Mouse (Mus musculus) embryo, embryonic 10 days (tissue): ENCODE measurements around the gene Runx3.

Source experiments
- DNase-seq: peaks from one replicate; pipeline ENCODE4 v3.0.0-alpha.2; 2015; ENCODE audit warnings: low spot score

Gene Runx3

GRCm38 (mm10) chr4:135120342-135121100 is at the start of gene Runx3:
TSS of gene Runx3 (plus strand) at chr4:135120652.
- no peak for DNase-seq

DNA sequence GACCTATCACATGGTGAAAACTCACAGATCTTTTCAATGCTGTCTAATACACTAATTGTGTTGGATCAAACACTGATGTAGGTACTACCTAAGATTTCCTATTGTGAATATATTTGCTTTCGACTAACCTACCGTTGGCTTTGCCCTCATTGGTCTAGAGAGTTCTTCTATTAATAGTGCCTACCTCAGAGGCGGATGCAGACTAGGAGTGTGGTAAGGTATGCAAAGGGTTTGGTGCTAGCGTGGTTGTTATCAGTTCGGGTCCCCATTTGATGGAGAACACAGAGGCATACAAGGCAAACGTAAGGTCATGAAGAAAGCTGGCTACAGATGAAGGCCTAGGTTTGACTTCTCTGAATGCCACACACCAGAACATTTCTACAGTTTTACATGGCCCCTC is 47.8 kb upstream of the Runx3 start:
- DNase-seq: no peak

DNA sequence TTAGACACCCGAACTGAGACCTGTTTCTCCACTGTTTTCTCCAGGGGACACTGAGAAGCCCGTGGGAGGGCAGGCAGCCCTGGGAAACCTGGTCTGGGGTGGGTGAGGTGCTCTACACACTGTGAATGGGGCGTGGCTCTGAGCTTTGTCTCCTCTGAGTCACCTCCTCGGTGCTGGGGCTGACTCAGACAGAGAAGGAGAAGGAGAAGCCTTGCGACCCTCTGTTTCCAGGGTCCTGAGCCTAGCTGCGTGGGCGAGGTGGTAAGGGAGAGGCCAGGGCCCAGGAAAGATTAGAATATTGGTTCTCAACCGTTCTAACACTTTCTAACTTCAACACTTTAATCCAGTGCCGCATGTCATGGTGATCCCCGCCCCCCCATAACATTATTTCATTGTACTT is 46.9 kb upstream of the Runx3 start:
- no peak for DNase-seq

- no peak for DNase-seq
These were observed 45.8 kb upstream of the Runx3 start for GRCm38 (mm10) chr4:135074646-135075045.

DNA sequence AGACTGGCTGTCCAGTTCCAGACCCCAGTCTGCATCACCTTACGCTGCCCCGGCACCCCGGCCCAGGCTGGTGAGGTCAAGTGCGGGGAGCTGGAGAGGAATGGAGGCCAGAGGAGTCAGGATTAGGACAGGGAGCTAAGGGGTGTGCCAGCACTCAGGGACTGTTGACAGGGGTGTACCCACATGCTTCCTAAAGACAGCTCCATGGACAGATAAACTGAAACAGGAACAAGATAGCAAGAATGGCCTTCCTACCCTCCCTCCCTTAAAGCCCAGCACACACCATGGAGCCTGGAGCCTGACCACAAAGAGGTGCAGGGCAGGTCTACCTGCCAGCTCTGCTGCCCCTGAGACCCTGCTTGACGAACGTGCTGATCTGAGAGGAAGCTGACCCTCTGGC is 45.1 kb upstream of the Runx3 start:
- no peak for DNase-seq

DNA sequence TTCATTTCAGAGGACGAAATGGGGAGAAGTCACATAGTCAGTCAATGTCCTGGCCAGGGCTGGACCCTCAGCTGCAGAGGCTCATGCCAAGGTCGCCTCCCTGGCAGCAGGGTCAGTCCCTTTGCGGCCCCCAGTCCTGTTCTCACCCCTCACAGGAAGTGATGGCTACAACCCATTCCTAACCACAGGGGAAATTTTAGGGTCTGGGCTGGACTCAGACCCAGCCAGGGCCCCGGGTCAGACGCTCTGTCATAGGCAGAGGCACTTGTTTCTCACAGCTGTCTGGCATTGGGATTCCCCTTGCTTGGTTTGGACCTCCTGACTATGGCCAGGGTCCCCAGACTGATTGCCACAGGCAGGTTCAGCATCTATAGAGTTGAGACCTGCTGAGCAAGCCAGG is 43.8 kb upstream of the Runx3 start:
- DNase-seq: no peak

DNA sequence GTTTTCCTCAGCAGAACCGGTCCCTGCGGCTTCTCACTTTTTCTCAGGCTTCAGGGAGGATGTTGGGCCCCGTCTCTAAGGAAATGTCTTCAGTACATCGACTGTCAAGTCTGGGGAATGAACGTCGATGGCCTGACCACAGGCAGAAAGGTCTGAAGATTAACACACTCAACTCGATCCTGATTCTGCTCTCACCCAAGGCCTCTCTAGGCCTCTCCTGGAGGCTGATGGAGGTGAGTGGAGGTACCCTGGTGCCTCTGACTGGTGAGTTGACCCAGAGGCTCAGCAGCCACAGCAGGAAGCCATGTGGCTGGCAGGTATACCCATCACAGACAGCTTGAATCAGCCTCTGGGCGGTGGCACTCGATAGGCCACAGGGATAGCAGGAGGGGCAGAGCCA is 43.3 kb upstream of the Runx3 start:
- DNase-seq: no peak

DNA sequence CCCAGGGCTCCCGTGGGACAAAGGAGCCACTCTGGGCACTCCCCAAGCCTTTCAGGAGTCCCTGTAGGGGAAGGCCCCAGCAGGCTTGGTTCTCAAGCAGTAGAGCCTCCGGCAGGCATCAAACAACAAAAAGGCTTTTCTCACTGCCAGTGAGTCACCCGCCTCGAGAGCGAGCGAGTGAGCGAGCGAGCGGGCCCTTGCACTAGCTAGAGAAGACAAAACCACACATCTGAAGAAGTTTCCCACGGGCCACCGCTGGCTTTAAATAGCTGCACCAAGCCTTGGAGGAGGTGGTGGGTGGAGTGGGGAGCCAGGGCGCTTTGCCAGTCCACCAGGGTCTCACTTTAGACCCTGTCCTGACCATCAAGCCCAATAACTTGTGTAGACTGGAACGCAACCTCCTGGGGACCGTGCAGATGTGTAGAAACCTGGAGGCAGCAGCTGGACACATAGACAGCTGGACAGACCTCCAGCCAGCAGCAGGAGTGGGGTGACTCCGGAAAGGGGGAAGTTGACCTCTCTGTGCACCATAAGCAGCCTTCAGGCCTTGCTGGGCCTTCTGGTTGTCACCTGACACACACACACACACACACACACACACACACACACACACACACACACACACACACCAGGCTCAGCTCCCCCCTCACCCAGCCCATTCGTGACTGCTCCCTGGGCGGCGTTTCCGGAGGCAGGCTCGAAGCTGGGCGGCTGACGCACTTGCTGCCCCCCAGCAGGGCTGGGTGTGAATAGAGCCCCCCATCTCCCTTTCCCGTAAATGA is 40.4 kb upstream of the Runx3 start:
- no peak for DNase-seq

DNA sequence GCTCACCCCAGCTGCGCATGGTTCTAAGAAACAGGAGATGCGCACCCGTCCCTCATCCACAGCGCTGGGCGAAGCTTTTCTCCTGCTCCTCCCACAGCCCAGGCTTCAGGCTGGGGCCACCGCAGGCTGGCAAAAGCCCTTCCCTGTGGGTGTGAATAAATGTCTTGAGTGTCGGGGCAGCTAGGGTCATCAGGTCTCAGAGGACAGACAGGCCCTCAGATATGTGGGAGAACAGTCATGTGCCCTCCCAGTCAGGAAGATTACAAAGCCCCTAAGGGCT is 39.9 kb upstream of the Runx3 start:
- DNase-seq: no peak

DNA sequence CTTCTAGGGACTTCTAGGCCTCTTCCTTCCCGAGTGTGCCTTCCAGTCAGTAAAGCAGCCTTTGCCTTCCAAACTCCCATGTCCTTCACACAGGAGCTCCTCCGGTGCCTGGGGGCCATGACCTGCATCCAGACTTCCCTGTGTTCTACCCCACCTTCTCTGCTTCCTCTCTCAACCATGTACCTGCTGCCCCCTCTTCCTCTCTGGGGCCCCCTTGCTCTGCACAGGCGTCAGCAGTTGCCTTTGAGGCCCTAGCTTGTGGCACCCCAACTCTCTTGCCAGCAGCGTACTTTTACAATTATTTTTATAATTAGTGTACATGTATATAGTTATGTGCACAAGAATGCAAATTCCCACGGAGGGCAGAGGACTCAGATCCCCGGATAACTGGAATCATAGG is 37.4 kb upstream of the Runx3 start:
- DNase-seq: no peak

DNA sequence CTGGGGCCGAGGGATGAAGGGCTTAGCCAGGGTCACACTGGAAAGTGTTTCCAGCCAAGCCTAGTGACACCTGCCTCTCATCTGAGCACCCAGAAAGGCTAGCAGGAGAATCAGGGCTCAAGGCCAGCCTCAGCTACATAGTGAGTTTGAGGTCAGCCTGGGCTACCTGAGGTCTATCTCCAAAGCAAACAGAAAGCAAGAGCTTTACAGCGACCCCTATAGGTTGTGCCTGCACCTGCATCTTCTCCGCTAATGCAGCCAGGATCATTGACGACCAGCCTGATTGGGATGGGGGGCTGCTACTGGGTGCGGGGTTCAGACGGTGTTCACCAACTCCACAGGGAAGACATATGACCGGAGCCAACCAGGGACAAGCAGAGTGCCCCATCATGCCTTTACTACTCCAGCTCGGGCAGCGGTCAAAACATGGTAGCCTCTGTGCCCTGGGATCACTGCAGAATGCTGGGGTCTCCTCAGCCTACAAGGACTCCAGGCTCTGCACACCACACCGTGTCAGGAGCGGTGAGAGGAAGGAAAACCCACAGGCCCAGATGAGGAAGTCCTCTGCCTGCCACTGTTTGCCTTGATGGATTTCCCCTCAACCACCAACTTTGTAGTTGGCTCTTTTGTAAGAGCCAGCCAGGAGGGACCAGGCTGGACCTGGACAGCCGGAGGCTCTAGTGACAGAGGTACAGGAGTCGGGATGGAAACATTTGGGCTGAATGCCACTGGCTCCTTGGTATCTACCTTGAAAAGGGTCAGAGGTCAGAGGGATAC is 35.2 kb upstream of the Runx3 start:
- no peak for DNase-seq

- DNase-seq: no peak
These were observed 29.8 kb upstream of the Runx3 start for GRCm38 (mm10) chr4:135090613-135091012.

DNA sequence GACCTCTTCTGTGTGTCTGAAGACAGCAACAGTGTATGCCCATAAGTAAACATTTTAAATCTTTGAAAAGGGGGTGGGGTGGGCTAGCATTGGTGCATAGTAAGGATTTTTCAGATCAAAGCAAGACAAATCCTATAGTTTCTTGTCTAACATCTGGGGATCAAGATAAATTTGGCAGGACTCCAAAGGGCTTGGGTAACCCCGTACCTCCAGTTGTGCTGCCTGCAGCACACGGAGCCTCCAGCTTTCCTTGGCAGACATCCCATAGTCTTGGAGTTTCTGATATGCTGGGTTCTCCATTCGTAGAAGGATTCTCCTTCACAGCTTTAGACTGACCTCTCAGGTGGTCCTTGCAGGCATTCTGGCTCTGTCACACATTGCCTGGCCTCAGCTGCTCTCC is 27.6 kb upstream of the Runx3 start:
- no peak for DNase-seq

- no peak for DNase-seq
These were observed 24.8 kb upstream of the Runx3 start for GRCm38 (mm10) chr4:135095693-135096092.

GRCm38 (mm10) chr4:135097910-135098891 is 22.3 kb upstream of the Runx3 start:
- no peak for DNase-seq

DNA sequence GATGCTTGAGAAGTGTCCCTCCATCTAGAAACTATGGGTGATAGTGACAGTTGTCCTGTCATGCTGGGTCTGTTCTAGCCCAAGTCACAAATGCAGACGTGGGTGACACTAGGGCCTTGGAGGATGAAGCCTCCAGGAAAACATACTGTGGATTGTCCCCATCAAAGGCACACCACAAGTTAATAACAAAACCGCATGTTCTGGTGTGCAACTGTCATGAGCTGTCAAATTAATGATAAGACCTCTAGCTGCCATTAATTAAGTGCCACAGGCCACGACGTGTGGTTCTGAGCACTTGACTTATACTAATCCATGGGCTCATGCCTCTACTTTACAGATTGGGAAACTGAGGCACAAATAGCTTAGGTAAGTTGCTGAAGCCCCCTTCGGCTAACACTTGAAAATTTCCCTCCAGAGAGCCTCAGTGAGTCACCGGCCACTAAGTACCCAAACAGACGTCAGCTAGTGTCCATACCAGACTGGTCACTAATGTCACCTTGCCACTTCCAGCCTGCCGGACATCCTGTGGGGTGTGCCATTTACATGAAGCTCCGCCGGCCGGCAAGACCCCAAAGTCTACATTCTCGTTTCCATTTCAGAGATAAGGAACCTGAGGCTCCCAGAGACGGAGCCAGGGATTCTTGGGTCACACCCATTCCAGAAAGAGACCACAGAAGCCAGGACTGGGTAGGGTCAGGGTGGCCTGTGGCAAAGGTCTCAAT is 18.3 kb upstream of the Runx3 start:
- DNase-seq: no peak

DNA sequence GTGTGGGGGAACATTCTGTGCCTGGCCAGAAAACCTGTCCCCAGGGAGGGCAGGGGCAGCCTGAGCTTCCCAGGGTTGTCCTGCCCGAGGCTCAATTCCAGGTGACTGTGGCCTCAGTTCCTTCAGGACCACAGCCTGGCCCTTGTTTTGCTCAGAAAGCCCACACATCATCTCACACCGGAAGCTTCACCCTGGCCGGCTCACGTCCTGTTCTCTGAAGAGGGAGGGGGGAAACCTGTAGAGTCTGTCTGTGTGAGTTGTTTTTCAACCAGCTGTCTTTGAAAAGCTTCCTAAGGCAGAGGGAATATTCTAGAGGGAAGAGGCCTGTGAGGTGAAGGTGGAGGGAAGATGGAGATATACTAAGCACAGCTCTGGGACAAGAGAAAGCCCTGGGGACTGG is 17.7 kb upstream of the Runx3 start:
- DNase-seq: no peak

DNA sequence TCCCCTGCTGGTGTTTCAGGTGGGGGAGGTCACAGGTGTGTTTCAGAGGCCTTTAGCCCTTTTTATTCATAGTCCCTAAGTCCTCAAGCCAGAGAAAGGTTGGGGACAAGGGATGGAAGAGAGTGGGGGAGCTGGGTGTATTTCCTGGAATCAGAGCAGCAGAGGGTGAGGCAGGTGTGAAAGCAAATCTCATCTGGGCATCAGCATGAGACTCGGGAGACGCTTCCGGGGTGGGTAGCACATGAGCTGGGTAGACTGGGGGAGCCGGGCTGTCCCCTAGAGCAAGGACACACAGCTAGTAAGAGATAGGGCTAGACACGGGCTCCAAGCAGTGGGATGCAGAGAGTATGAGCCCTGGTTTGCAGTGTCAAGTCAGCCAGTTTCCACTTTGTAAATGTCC is 16.7 kb upstream of the Runx3 start:
- no peak for DNase-seq

GRCm38 (mm10) chr4:135106968-135107367 is 13.5 kb upstream of the Runx3 start:
- DNase-seq: no peak

DNA sequence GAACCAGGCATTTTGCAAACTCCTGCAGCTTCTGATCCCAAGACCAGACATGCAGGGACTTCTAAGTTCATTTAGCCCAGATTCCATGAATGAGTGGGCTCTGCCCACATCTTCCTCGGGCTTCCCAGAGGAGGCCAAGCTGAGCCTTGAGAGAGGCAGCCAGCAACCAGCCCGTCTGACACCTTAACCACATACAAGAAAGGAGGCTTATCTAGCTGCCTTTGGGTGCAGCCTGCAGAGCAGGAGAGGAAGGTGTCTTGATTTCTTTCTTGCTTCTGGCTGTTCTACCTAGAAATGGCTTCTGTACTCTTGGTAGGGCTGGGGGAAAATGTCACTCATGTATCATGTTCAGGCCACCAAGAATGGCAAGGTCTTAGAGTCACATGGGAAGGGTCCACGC is 11.8 kb upstream of the Runx3 start:
- DNase-seq: no peak

GRCm38 (mm10) chr4:135113656-135114055 is 6.8 kb upstream of the Runx3 start:
- DNase-seq: no peak
